Mouse (Mus musculus): Measurements from ENCODE around the gene Dnttip1. TPM values are rescaled to one million over a fixed set of nuclear protein-coding genes. Genes with fewer than 3 reads are reported as not detected.
"Not testable (repeated sequence)": the region's sequence is repeated elsewhere in the genome, so short reads cannot be mapped to it uniquely, and the experiment has no call there.

The Dnttip1 gene
- polyA plus RNA-seq, 1 experiment from 2014 or later = 80.2 TPM

GRCm38 (mm10) chr2:164786388-164786885, 40.7 kb downstream of the Dnttip1 start:
- H3K9me3 ChIP-seq (replicated peaks) = no peaks in the 10 kb centered on the region
- peak overlapping the region; percentile 77 for H3K9ac ChIP-seq
- H3K4me3 ChIP-seq = peak overlapping the region; percentile 65
- whole genome bisulfite sequencing = 12% methylated on average over 15 of the region's 15 CpGs
- no peak overlapping the region for H3K27ac ChIP-seq
- H3K36me3 ChIP-seq (ENCODE audit: poor library complexity, severe bottlenecking) = peaks cover 18% of the 10 kb centered on the region
- peaks cover 22% of the 10 kb centered on the region for H3K4me1 ChIP-seq
- H3K27me3 ChIP-seq = no peaks in the 10 kb centered on the region
- peak overlapping the region; percentile 91 for H3K4me2 ChIP-seq
- no peak; the same call in 1 of the 2 replicates for ATAC-seq

GRCm38 (mm10) chr2:164787032-164787431, 41.2 kb downstream of the Dnttip1 start:
- Histone ChIP-seq H3K9me3 (replicated peaks) (no peaks in the 10 kb centered on the region), H3K4me1 (peaks cover 22% of the 10 kb centered on the region), H3K4me3 (no peak overlapping the region), H3K4me2 (peak overlapping the region; percentile 91), H3K27ac (no peak overlapping the region), H3K9ac (no peak overlapping the region), H3K27me3 (no peaks in the 10 kb centered on the region), H3K36me3 (ENCODE audit: poor library complexity, severe bottlenecking) (peaks cover 24% of the 10 kb centered on the region)
- WGBS = 84% methylated on average over 3 of the region's 3 CpGs
- no peak for ATAC-seq

GRCm38 (mm10) chr2:164787779-164788178, 42.0 kb downstream of the Dnttip1 start:
- 82% methylated on average over 10 of the region's 10 CpGs for WGBS
- H3K4me2 ChIP-seq = no peak overlapping the region
- no peak overlapping the region for H3K9ac ChIP-seq
- H3K4me1 ChIP-seq = peaks cover 22% of the 10 kb centered on the region
- H3K4me3 ChIP-seq = no peak overlapping the region
- no peaks in the 10 kb centered on the region for H3K27me3 ChIP-seq
- no peak for ATAC-seq
- peaks cover 31% of the 10 kb centered on the region for H3K36me3 ChIP-seq (ENCODE audit: poor library complexity, severe bottlenecking)
- no peaks in the 10 kb centered on the region for H3K9me3 ChIP-seq (replicated peaks)
- no peak overlapping the region for H3K27ac ChIP-seq

- H3K4me1 ChIP-seq = peaks cover 22% of the 10 kb centered on the region
- H3K9ac ChIP-seq = no peak overlapping the region
- peaks cover 38% of the 10 kb centered on the region for H3K36me3 ChIP-seq (ENCODE audit: poor library complexity, severe bottlenecking)
- H3K27ac ChIP-seq = no peak overlapping the region
- H3K9me3 ChIP-seq (replicated peaks) = no peaks in the 10 kb centered on the region
- no peak for ATAC-seq
- no peak overlapping the region for H3K4me3 ChIP-seq
- H3K4me2 ChIP-seq = no peak overlapping the region
- 82% methylated on average over 4 of the region's 4 CpGs for WGBS
- H3K27me3 ChIP-seq = no peaks in the 10 kb centered on the region
Measured at GRCm38 (mm10) chr2:164788411-164788810, 42.6 kb downstream of the Dnttip1 start.

- Histone ChIP-seq H3K4me2 (no peak overlapping the region), H3K9me3 (replicated peaks) (no peaks in the 10 kb centered on the region), H3K27me3 (no peaks in the 10 kb centered on the region), H3K4me3 (no peak overlapping the region), H3K27ac (no peak overlapping the region), H3K9ac (no peak overlapping the region), H3K4me1 (peaks cover 13% of the 10 kb centered on the region), H3K36me3 (ENCODE audit: poor library complexity, severe bottlenecking) (peaks cover 51% of the 10 kb centered on the region)
- ATAC-seq = no peak
- WGBS = 87% methylated on average over 4 of the region's 4 CpGs
Measured at GRCm38 (mm10) chr2:164790451-164790850, 44.7 kb downstream of the Dnttip1 start.

- Histone ChIP-seq H3K4me2 (no peak overlapping the region), H3K9ac (no peak overlapping the region), H3K4me1 (peaks cover 3% of the 10 kb centered on the region; the same call in 1 of the 2 replicates), H3K36me3 (ENCODE audit: poor library complexity, severe bottlenecking) (peaks cover 65% of the 10 kb centered on the region), H3K27ac (no peak overlapping the region), H3K4me3 (no peak overlapping the region), H3K9me3 (replicated peaks) (no peaks in the 10 kb centered on the region), H3K27me3 (no peaks in the 10 kb centered on the region)
- 92% methylated on average over 18 of the region's 18 CpGs for WGBS
- no peak for ATAC-seq
Measured at GRCm38 (mm10) chr2:164791841-164792261, 46.1 kb downstream of the Dnttip1 start.

GRCm38 (mm10) chr2:164792400-164793190, 46.8 kb downstream of the Dnttip1 start:
- Histone ChIP-seq H3K4me2 (no peak overlapping the region), H3K36me3 (ENCODE audit: poor library complexity, severe bottlenecking) (peaks cover 71% of the 10 kb centered on the region), H3K4me1 (no peaks in the 10 kb centered on the region; the same call in 1 of the 2 replicates), H3K9ac (no peak overlapping the region), H3K9me3 (replicated peaks) (no peaks in the 10 kb centered on the region), H3K27ac (no peak overlapping the region), H3K4me3 (no peak overlapping the region), H3K27me3 (no peaks in the 10 kb centered on the region)
- 95% methylated on average over 12 of the region's 12 CpGs for WGBS
- ATAC-seq = no peak

GRCm38 (mm10) chr2:164793236-164793635, 47.5 kb downstream of the Dnttip1 start:
- no peak overlapping the region; the same call in 1 of the 2 replicates for H3K9ac ChIP-seq
- H3K36me3 ChIP-seq (ENCODE audit: poor library complexity, severe bottlenecking) = peaks cover 77% of the 10 kb centered on the region
- WGBS = 84% methylated on average over 3 of the region's 3 CpGs
- H3K27ac ChIP-seq = no peak overlapping the region
- no peaks in the 10 kb centered on the region for H3K27me3 ChIP-seq
- H3K4me1 ChIP-seq = no peaks in the 10 kb centered on the region; the same call in 1 of the 2 replicates
- no peak for ATAC-seq
- H3K9me3 ChIP-seq (replicated peaks) = no peaks in the 10 kb centered on the region
- no peak overlapping the region for H3K4me2 ChIP-seq
- no peak overlapping the region for H3K4me3 ChIP-seq

- Histone ChIP-seq H3K4me1 (no peaks in the 10 kb centered on the region; the same call in 1 of the 2 replicates), H3K36me3 (ENCODE audit: poor library complexity, severe bottlenecking) (peaks cover 77% of the 10 kb centered on the region)
- ATAC-seq = no peak
Measured at GRCm38 (mm10) chr2:164793772-164794171, 48.0 kb downstream of the Dnttip1 start.

GRCm38 (mm10) chr2:164794293-164794692, 48.5 kb downstream of the Dnttip1 start:
- Histone ChIP-seq H3K27ac (no peak overlapping the region), H3K4me2 (no peak overlapping the region)
- peak; percentile 61; the same call in 1 of the 2 replicates for ATAC-seq

More at GRCm38 (mm10) chr2:164793772-164794171, 48.0 kb downstream of the Dnttip1 start:
- no peaks in the 10 kb centered on the region for H3K27me3 ChIP-seq
- WGBS = 94% methylated on average over 2 of the region's 2 CpGs
- H3K9me3 ChIP-seq (replicated peaks) = no peaks in the 10 kb centered on the region
- no peak overlapping the region for H3K4me2 ChIP-seq
- no peak overlapping the region for H3K4me3 ChIP-seq
- no peak overlapping the region for H3K9ac ChIP-seq
- H3K27ac ChIP-seq = no peak overlapping the region

GRCm38 (mm10) chr2:164795868-164796267, 50.1 kb downstream of the Dnttip1 start:
- Histone ChIP-seq H3K9ac (no peak overlapping the region), H3K4me3 (no peak overlapping the region), H3K4me2 (no peak overlapping the region), H3K36me3 (ENCODE audit: poor library complexity, severe bottlenecking) (peaks cover 90% of the 10 kb centered on the region), H3K27ac (no peak overlapping the region), H3K9me3 (replicated peaks) (no peaks in the 10 kb centered on the region), H3K4me1 (no peaks in the 10 kb centered on the region; the same call in 1 of the 2 replicates), H3K27me3 (no peaks in the 10 kb centered on the region)
- ATAC-seq = no peak
- 85% methylated on average over 4 of the region's 4 CpGs for WGBS

More at GRCm38 (mm10) chr2:164794293-164794692, 48.5 kb downstream of the Dnttip1 start:
- Histone ChIP-seq H3K4me3 (no peak overlapping the region), H3K27me3 (no peaks in the 10 kb centered on the region), H3K9me3 (replicated peaks) (no peaks in the 10 kb centered on the region), H3K9ac (no peak overlapping the region), H3K36me3 (ENCODE audit: poor library complexity, severe bottlenecking) (peaks cover 79% of the 10 kb centered on the region), H3K4me1 (no peaks in the 10 kb centered on the region; the same call in 1 of the 2 replicates)
- 29% methylated on average over 5 of the region's 5 CpGs for WGBS

GRCm38 (mm10) chr2:164798554-164798953, 52.8 kb downstream of the Dnttip1 start:
- H3K4me2 ChIP-seq; H3K9ac ChIP-seq; H3K27me3 ChIP-seq; H3K4me3 ChIP-seq; H3K9me3 ChIP-seq (replicated peaks); H3K27ac ChIP-seq; ATAC-seq: not testable (repeated sequence)
- Histone ChIP-seq H3K4me1 (peaks cover 11% of the 10 kb centered on the region), H3K36me3 (ENCODE audit: poor library complexity, severe bottlenecking) (peaks cover 70% of the 10 kb centered on the region)
- WGBS = 86% methylated on average over 6 of the region's 6 CpGs

Data from forebrain, embryonic 13.5 days (tissue).